Mouse (Mus musculus): ENCODE data around the gene Zmat3. TPM values are rescaled to one million over a fixed set of nuclear protein-coding genes. Genes with fewer than 3 reads are reported as not detected.

Zmat3 gene
- 4.6 TPM for polyA plus RNA-seq (2014; fragmentation: Illumina TruSeq; extraction: RNeasy Lipid Tissue Mini Kit (QIAGEN cat#74804); ENCODE audit: low read depth, low replicate concordance)

DNA sequence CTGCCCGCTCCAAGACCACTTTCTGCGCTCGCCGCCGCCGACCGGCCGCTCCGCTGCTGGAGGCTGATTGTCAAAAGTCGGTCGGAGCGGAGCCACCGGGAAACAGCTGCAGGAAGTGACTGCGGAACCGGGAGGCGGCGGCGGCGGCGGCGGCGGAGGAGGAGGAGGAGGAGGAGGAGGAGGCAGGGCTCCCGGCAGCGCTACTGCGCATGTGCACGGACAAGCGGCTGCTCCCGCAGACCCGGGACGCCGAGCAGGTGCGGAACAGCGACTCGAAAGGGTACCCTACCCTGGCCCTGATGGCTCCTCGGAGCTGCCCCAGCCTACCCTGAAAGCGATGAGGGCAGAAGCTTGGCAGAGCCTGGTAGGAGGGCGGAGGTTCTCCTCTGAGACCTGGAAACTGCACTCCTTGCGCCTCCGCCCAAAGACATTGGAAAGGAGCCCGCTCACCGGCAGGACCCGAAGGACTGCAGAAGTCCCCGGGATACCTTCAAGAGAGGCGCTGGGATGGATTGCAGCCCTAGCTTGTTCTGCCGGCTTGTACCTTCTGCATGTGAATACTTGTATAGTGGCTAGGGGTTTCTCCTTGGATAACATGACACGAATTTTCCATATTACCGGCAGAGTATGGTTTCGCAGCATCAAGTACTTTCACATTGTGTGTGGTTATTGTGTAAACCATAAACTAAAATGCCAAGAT is at the start of gene Zmat3:
TSS of gene Zmat3 (minus strand) at position 469 of the 700 bp plus-strand sequence.

DNA sequence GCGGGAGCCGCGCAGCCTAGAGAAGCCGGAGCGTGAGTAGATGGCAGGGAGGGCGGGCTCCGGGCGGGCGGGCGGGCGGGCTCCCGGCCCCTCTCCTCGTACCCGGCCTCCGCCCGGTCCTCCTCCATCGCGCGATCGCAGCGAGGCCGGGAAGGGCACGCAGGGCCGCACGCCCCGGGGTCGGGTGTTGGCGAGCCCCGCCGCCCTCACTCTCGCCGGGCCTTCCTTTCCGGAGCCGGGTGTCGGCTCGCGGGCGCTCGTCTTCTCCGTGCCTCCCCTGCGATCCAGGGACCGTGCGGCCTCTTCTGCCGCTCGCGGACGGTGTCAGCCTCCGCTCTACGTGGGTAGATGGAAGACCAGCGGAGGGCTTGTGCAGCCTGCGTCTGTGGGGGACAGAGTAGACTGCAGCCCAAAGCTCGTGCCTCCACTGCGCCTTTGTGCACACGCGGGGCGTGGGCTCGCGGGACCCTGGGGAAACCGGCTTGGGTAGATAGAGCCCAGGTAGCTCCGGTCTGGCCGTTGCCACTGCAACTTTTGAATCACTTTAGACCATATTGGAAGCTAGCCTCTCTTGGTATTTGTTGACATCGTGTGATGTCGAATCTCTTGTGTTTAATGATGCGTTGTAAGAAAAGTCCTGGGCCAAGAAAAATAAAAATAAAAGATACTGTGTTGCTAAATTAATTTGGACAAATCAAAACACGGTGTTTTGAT is 31.8 kb upstream of the Zmat3 start, which contains the start of gene Pik3ca:
TSS of gene Pik3ca (plus strand) at position 211 of the 714 bp plus-strand sequence.

Other genes starting within 250 kb of the Zmat3 start
- gene Pik3ca, start 31.7 kb upstream of the Zmat3 start, polyA plus RNA-seq (2014; fragmentation: Illumina TruSeq; extraction: RNeasy Lipid Tissue Mini Kit (QIAGEN cat#74804); ENCODE audit: low read depth, low replicate concordance), result 22.6 TPM
- gene Kcnmb3, start 126.2 kb upstream of the Zmat3 start, polyA plus RNA-seq (2014; fragmentation: Illumina TruSeq; extraction: RNeasy Lipid Tissue Mini Kit (QIAGEN cat#74804); ENCODE audit: low read depth, low replicate concordance), result not detected
- 32.3 TPM for gene Zfp639, start 144.2 kb upstream of the Zmat3 start, polyA plus RNA-seq (2014; fragmentation: Illumina TruSeq; extraction: RNeasy Lipid Tissue Mini Kit (QIAGEN cat#74804); ENCODE audit: low read depth, low replicate concordance)
- gene Mfn1, start 163.5 kb upstream of the Zmat3 start, polyA plus RNA-seq (2014; fragmentation: Illumina TruSeq; extraction: RNeasy Lipid Tissue Mini Kit (QIAGEN cat#74804); ENCODE audit: low read depth, low replicate concordance), result 33.8 TPM